Mouse (Mus musculus): Measurements from ENCODE around the gene Slc35e3. TPM values are rescaled to one million over a fixed set of nuclear protein-coding genes. Genes with fewer than 3 reads are reported as not detected.
A peak's percentile ranks its signal among the peaks of the same experiment; 100 is the strongest.

Gene Slc35e3
- total RNA-seq, 2 experiments from 2014 or later = 10.5 to 14.4 TPM

GRCm38 (mm10) chr10:117697561-117698115 lies 48.5 kb downstream of the Slc35e3 start:
- no peak for DNase-seq

DNA sequence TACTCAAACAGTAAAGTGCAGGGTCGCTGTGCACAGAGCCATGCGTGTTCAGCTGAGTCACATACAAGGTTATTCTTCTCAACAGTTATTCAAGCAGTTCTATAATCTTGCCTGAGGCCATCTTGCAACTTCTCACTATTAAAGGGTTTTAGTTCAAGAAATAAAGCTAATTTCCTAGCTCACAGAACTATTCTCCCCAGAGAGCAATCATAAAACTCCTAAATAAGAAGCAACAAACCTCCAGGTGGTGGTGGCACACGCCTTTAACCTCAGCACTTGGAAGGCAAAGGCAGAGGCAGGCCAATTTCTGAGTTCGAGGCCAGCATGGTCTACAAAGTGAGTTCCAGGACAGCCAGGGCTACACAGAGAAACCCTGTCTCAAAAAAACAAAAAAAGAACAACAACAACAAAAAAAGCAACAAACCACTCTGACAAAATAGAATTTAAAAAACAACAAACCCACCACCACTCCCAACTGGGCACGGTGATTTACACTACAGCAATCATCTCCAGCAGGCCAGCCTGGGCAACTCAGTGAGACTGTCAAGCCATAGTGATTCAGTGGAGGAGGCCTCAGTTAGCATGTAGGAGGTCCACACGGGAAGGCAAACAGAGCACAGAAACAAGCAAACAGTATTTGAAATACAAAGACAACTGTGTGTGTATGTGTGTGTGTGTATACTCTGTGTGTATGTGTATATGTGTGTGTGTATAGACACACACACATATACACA lies 49.2 kb downstream of the Slc35e3 start:
- DNase-seq = no peak

- no peak for DNase-seq
Observed at GRCm38 (mm10) chr10:117696021-117696826, 49.9 kb downstream of the Slc35e3 start.

GRCm38 (mm10) chr10:117695605-117696004 lies 50.6 kb downstream of the Slc35e3 start:
- no peak for DNase-seq

- DNase-seq = no peak
Observed at GRCm38 (mm10) chr10:117695027-117695426, 51.1 kb downstream of the Slc35e3 start.

- no peak for DNase-seq
Observed at GRCm38 (mm10) chr10:117694255-117694953, 51.8 kb downstream of the Slc35e3 start.

- DNase-seq = no peak
Observed at GRCm38 (mm10) chr10:117692953-117693352, 53.2 kb downstream of the Slc35e3 start.

DNA sequence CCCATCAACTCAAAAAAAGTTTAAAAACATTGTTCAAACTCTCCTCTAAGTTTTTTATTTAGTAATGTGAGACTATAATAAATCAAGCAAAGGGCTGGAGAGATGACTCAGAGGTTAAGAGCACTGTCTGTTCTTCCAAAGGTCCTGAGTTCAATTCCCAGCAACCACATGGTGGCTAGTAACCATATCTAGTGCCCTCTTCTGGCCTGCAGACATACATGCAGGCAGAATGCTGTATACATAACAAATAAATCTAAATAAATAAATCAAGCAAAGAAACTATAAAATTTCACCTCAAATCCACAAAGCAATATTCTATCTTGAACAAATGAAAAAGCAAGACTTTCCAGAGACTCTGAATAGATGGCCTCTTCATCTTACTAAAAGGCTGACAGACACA lies 54.0 kb downstream of the Slc35e3 start:
- DNase-seq = no peak

DNA sequence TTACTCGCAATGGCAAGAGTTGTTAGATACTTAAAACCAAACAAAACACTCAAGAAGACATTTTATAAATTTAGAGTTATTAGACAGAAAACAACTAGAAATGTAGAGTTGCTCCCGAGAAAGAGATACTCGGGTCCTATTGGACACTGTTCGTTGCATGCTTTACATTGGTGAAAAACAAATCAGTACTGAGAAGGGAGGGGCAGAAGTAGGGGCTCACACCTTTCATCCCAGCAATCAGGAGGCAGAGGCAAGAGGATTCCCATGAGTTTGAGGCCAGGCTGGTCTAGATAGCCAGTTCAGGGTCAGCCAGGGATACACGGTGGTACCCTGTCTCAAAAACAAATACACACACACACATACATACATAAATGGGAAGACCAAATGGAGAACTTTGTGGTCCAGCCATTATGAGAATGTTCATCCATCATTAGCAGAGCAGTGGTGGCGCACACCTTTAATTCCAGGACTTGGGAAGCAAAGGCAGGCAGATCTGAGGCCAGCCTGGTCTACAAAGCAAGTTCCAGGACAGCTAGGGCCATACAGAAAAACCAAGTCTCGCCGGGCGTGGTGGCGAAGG lies 54.7 kb downstream of the Slc35e3 start:
- DNase-seq = no peak

DNA sequence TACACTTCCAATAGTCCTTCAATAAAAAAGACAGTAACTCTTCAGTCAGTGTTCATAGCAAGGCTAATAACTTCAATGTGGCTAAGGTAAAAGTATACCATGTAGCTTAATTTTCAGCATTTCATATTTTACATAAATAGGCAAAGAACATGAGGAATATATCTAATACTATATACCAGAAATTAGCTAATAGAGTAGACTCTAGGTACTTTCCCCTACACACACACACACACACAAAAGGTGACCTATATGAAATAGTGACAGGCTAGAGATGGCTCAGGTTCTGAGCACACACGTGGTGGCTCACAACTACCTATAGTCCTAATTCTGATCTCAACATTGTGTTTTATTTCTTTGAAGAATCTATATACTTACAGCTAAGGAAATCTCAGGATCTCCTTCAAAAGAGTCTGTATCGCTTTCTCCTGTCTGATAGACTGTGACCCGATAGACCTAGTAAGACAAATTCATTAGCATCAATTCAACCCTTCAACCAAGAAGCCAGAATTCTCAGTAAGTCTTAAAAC lies 55.3 kb downstream of the Slc35e3 start:
- no peak for DNase-seq

GRCm38 (mm10) chr10:117690101-117690352 lies 56.1 kb downstream of the Slc35e3 start:
- DNase-seq = no peak

- no peak for DNase-seq
Observed at GRCm38 (mm10) chr10:117689297-117690100, 56.7 kb downstream of the Slc35e3 start.

- peak; percentile 44 for DNase-seq
Observed at GRCm38 (mm10) chr10:117688204-117689151, 57.7 kb downstream of the Slc35e3 start.

- no peak for DNase-seq
Observed at GRCm38 (mm10) chr10:117687577-117687976, 58.6 kb downstream of the Slc35e3 start.

DNA sequence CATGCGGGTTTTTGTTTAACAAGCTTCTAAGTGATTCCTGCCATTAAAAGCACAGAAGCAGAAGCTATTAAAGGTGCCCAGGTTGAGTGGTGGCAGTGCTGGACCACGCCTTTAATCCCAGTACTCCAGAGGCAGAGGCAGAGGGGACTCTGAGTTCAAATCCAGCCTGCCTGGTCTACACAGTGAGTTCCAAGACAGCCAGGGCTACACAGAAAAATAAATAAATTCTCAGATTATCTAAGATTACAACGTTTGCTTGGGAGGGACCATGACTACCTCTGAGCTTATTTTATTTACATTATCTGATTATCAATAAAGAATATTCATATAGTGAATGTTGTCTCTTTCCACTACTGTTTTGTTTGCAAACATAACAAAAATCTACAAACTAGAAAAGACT lies 59.1 kb downstream of the Slc35e3 start:
- DNase-seq = no peak

DNA sequence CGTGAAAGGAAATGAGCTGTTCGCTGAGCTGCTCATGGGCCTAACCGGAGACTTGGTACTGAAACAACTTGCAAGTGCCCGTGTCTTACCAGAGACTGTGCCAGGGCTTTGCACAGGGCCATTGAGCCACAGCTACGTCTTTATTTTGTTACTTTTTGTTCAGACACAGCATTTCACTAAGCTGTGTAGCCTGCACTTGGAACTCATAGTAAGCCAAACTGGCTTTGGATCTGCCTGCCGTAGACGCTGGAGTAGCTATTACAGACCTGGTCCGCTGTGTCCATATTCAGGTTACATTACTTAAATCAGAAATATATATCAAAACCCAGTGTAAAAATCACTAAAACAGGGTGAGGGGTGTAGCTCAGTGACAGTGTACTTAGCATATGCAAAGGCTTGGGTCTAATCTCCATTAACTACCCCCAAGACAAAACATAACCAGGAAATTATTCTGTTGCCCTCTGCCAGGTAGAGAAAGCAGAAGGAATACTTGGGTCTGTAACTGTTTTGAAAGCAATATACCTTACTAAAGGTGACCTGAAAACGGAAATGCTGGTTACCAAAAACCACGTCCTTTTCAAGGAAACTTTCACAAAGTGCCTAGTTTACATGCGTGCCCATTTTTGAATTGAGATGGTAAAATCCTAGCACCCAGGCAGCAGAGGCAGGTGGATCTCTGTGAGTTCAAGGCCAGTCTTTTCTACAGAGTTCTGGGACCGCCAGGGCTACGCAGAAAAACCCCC lies 60.1 kb downstream of the Slc35e3 start:
- DNase-seq = no peak

- DNase-seq = no peak
Observed at GRCm38 (mm10) chr10:117685171-117685848, 60.9 kb downstream of the Slc35e3 start.

DNA sequence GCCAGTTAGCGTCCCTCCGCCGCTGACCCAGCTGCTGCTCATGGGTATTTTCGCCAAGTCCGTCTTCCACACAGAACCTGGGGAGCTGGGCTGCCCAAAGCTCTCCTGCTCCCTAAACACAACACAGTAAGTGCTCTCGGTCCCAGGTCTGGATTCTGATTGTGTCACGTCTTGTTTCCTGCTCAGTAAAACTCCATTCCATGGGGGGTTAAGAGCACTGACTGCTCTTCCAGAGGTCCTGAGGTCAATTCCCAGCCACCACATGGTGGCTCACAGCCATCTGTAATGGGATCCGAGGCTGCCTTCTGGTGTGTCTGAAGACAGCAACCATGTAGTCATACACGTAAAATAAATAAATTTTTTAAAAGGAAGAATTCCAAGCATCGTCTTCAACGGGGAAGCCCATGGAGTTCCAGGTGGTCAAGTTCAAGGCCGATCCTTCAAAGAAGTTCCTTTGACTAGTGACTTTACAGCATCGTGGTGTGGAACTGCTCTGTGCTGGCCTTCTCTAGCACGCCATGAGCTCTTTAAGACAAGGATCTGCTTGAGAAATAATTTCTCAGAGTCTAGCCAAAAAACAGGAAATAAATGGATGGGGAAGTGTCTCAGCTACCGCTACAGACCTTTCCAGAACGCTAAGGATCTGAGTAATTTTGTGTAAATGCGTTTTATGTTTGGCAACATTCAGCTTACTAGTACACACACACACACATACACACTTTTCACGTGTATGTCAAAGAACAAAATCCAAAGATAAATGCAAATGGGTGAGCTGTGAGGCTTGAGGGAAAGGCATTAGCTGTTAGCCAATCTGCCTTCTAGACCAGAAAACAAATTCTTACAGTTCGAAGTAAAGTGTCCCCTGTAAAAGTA lies 61.6 kb downstream of the Slc35e3 start:
- DNase-seq = no peak

All from adrenal gland, postnatal 10 days (tissue).